Mouse (Mus musculus) olfactory bulb, adult 2 months (tissue): Measurements from ENCODE around the gene Plcb4.

Source experiments
- CTCF ChIP-seq: fragments of 200-500 bp; IDR thresholded peaks from 2 replicates; pipeline ENCODE4 v1.5.1; 2012; ENCODE audit warnings: low read depth, mild to moderate bottlenecking, low read length, moderate library complexity; ENCODE audit not compliant: insufficient read depth
- POLR2A ChIP-seq: fragments of 200-500 bp; IDR thresholded peaks from 2 replicates; pipeline ENCODE4 v1.6.1; 2012; ENCODE audit warnings: mild to moderate bottlenecking, low read depth, low read length, moderate library complexity; ENCODE audit not compliant: insufficient read depth

GRCm38 (mm10) chr2:135712331-135712730 lies 53.5 kb downstream of the Plcb4 start:
- TF ChIP-seq CTCF (no peak), POLR2A (no peak)
